Mouse (Mus musculus) embryonic facial prominence, embryonic 13.5 days (tissue): Measurements from ENCODE around the gene Pik3ap1. TPM values are rescaled to one million over a fixed set of nuclear protein-coding genes. Genes with fewer than 3 reads are reported as not detected.

Experiments
- ATAC-seq: fragments of 200-750 bp; cut with Nextera tagmentation; 2 replicates; pipeline ENCODE4 v1.8.0; 2017; ENCODE audit warnings: low read depth; ENCODE audit not compliant: insufficient number of reproducible peaks, insufficient read depth, low FRiP score, low TSS enrichment
- H3K27ac ChIP-seq: fragments of 300-500 bp; sonication (generic); 2 replicates; pipeline ENCODE4 v1.5.1; 2015; ENCODE audit warnings: moderate library complexity, mild to moderate bottlenecking, inconsistent platforms
- H3K27me3 ChIP-seq: fragments of 300-500 bp; sonication (generic); 2 replicates; pipeline ENCODE4 v1.6.1; 2015; ENCODE audit warnings: mild to moderate bottlenecking, inconsistent platforms
- H3K36me3 ChIP-seq: fragments of 300-500 bp; sonication (generic); 2 replicates; pipeline ENCODE4 v1.6.1; 2015; ENCODE audit warnings: mild to moderate bottlenecking, inconsistent platforms
- H3K4me1 ChIP-seq: fragments of 300-500 bp; sonication (generic); 2 replicates; pipeline ENCODE4 v1.6.1; 2015; ENCODE audit warnings: inconsistent platforms
- H3K4me2 ChIP-seq: fragments of 300-500 bp; sonication (generic); 2 replicates; pipeline ENCODE4 v1.6.1; 2015; ENCODE audit warnings: moderate library complexity, mild to moderate bottlenecking, inconsistent platforms
- H3K4me3 ChIP-seq: fragments of 300-500 bp; sonication (generic); 2 replicates; pipeline ENCODE4 v1.5.1; 2015; ENCODE audit warnings: mild to moderate bottlenecking, inconsistent platforms
- H3K9ac ChIP-seq: fragments of 300-500 bp; sonication (generic); 2 replicates; pipeline ENCODE4 v1.6.1; 2015; ENCODE audit warnings: mild to moderate bottlenecking, inconsistent platforms
- H3K9me3 ChIP-seq: fragments of 300-500 bp; sonication (generic); 2 replicates; pipeline ENCODE4 v1.6.1; 2016; ENCODE audit warnings: inconsistent platforms
- WGBS: fragments of 180-500 bp; shearing (Covaris S2); methylation state at CpG from one replicate; pipeline ENCODE4 v1.1.7; 2015; ENCODE audit warnings: mixed read lengths; 5-methylcytosine and 5-hydroxymethylcytosine counted together
- polyA plus RNA-seq: library from polyadenylated mRNA; unstranded; fragments of >200 nt; fragmentation: Nextera tagmentation; extraction: Ambion mirVana; gene quantifications from 2 replicates; pipeline ENCODE4 v1.2.1, GENCODE M21; 2015

Pik3ap1 gene
- polyA plus RNA-seq, 1 experiment from 2014 or later, result 1.8 TPM

DNA sequence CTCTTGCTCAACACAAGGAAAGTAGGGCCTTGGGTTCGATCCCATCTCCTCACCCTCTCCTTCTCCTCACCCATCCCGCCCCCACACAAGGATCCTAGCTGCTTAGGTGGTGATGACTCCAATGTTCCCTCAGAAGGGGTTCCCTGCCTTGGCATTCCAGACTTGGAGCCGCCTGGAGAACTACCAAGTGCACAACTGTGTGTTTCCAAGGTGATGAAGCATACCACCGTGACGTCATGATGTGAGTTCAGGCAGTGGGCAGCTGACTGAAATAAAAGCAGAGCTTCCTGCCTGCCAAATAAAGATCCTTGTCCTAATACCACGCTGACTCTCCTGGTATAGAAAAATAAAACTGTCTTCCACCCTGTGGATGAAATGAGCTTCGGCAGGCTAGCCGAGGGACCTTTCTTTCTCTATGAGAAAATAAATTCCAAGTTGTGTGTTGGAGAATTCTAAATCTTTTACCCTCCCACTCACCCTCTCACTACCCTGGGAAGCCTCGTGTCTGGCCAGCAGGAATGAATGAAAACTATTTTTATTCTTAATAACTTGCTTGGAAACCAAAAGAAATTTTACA is 114.7 kb downstream of the Pik3ap1 start:
- H3K4me1 ChIP-seq, result no peaks in the 10 kb centered on the region
- no peaks in the 10 kb centered on the region for H3K36me3 ChIP-seq
- no peaks in the 10 kb centered on the region for H3K9me3 ChIP-seq
- no peak for ATAC-seq
- 67% methylated on average over 9 of the region's 9 CpGs for WGBS
- no peak overlapping the region for H3K27ac ChIP-seq
- H3K4me3 ChIP-seq, result no peak overlapping the region
- no peak overlapping the region for H3K4me2 ChIP-seq
- no peak overlapping the region for H3K9ac ChIP-seq
- H3K27me3 ChIP-seq, result no peaks in the 10 kb centered on the region

DNA sequence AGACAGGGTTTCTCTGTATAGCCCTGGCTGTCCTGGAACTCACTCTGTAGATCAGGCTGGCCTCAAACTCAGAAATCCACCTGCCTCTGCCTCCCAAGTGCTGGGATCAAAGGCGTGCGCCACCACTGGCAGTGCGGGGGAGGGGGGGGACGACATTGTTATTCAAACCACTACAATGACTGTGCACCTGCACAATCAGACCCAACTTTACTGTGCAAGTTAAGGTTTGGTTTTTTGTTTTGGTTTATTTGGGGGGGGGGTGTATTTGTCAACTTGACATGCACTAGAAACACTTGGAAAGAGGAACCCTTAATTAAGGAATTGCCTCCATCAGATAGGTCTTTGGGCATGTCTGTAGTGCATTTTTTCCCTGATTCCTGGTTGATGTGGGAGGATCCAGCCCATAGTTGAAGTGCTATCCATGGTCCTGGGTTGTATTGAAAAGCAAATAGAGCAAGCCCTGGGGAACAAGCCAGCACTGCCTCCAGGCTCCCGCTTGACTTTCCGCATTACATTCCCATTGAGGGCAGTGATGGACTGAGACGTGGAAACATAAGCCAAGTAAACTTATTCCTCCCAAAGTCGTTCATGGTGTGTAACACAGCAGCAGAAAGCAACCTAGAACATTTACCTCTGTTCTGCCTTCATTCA is 118.5 kb downstream of the Pik3ap1 start:
- 55% methylated on average over 8 of the region's 8 CpGs for WGBS
- H3K27ac ChIP-seq, result no peak overlapping the region

DNA sequence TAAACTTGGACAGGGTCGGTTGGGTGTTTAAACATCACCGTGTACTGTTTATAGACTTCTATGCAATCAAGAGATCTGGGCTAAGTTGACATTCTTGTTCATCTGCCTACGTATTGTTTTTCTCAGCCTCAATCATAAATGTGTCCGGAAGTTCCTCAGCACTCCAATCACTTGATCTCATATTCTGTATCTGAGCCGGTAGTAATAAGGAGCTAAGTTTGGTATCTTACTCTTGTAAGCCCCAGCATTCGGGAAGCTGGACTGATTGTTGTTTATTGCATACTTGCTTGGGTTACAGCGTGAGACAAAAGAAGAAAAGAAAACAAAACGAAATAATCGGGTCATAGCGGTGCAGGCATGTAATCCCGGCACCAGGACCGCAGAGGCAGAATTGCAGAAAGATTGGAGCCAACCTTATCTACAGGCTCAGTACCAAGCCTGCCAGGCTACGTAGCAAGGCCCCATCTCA is 120.5 kb downstream of the Pik3ap1 start:
- peak overlapping the region; percentile 96 for H3K9ac ChIP-seq
- H3K9me3 ChIP-seq, result no peaks in the 10 kb centered on the region
- H3K4me1 ChIP-seq, result peaks cover 30% of the 10 kb centered on the region
- peak overlapping the region; percentile 99 for H3K27ac ChIP-seq
- no peak for ATAC-seq
- peak overlapping the region; percentile 66 for H3K4me2 ChIP-seq
- peak overlapping the region; percentile 92 for H3K4me3 ChIP-seq
- WGBS, result 31% methylated on average over 13 of the region's 13 CpGs
- H3K36me3 ChIP-seq, result no peaks in the 10 kb centered on the region
- no peaks in the 10 kb centered on the region for H3K27me3 ChIP-seq

More for the DNA sequence above, 118.5 kb downstream of the Pik3ap1 start:
- H3K4me3 ChIP-seq, result no peak overlapping the region
- H3K36me3 ChIP-seq, result no peaks in the 10 kb centered on the region
- peaks cover 12% of the 10 kb centered on the region for H3K4me1 ChIP-seq
- no peak overlapping the region for H3K4me2 ChIP-seq
- no peak overlapping the region for H3K9ac ChIP-seq
- H3K27me3 ChIP-seq, result no peaks in the 10 kb centered on the region
- no peaks in the 10 kb centered on the region for H3K9me3 ChIP-seq
- no peak for ATAC-seq

GRCm38 (mm10) chr19:41263630-41264295 is 121.1 kb downstream of the Pik3ap1 start, which contains the start of gene Tm9sf3:
Gene Tm9sf3, minus strand, starts transcription at chr19:41263997.
- H3K9ac ChIP-seq, result peak within 1 kb of the TSS; percentile 96
- H3K4me1 ChIP-seq, result peaks cover 33% of the 10 kb centered on the region
- H3K9me3 ChIP-seq, result no peaks in the 10 kb centered on the region
- peak within 1 kb of the TSS; percentile 92 for H3K4me3 ChIP-seq
- H3K27ac ChIP-seq, result peak within 1 kb of the TSS; percentile 99
- H3K4me2 ChIP-seq, result peak within 1 kb of the TSS; percentile 66
- ATAC-seq, result peak; percentile 87
- H3K27me3 ChIP-seq, result no peaks in the 10 kb centered on the region
- no peaks in the 10 kb centered on the region for H3K36me3 ChIP-seq
- under 1% methylated on average over 83 of the region's 98 CpGs for WGBS

- peak; percentile 71 for ATAC-seq
- Histone ChIP-seq H3K4me3 (peak overlapping the region; percentile 92), H3K36me3 (no peaks in the 10 kb centered on the region), H3K4me1 (peaks cover 33% of the 10 kb centered on the region), H3K9ac (peak overlapping the region; percentile 96), H3K27me3 (no peaks in the 10 kb centered on the region), H3K9me3 (no peaks in the 10 kb centered on the region), H3K27ac (peak overlapping the region; percentile 99), H3K4me2 (peak overlapping the region; percentile 66)
- 4% methylated on average over 51 of the region's 51 CpGs for WGBS
These were observed 121.9 kb downstream of the Pik3ap1 start for GRCm38 (mm10) chr19:41262712-41263629.

GRCm38 (mm10) chr19:41260736-41261135 is 124.2 kb downstream of the Pik3ap1 start:
- H3K27ac ChIP-seq, result no peak overlapping the region
- H3K4me1 ChIP-seq, result peaks cover 33% of the 10 kb centered on the region
- H3K4me3 ChIP-seq, result no peak overlapping the region
- no peaks in the 10 kb centered on the region for H3K27me3 ChIP-seq
- ATAC-seq, result no peak
- H3K9ac ChIP-seq, result no peak overlapping the region
- 81% methylated on average over 3 of the region's 3 CpGs for WGBS
- no peaks in the 10 kb centered on the region for H3K36me3 ChIP-seq
- no peak overlapping the region for H3K4me2 ChIP-seq
- no peaks in the 10 kb centered on the region for H3K9me3 ChIP-seq

DNA sequence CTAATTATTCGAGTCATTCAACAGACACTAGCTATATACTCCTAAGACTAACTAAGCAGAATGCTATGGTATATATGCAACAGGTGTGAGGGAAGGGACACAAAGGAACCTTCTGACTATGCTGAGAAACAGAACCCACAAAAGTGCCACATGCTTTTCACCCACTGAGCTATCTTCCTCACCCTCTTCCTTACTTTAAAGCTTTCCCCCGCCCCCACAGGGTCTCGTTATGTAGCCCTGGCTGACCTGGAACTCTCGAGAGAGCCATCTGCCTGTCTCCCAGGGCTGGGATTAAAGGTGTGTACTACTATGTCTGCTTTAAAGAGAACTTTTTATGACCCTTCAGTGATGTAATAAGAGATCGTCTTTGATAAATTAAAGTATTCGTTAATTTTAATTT is 125.6 kb downstream of the Pik3ap1 start:
- no peaks in the 10 kb centered on the region for H3K9me3 ChIP-seq
- no peaks in the 10 kb centered on the region for H3K27me3 ChIP-seq
- peaks cover 28% of the 10 kb centered on the region for H3K4me1 ChIP-seq
- ATAC-seq, result no peak
- 72% methylated on average over 6 of the region's 6 CpGs for WGBS
- no peak overlapping the region for H3K4me3 ChIP-seq
- no peak overlapping the region for H3K4me2 ChIP-seq
- no peak overlapping the region for H3K9ac ChIP-seq
- 0 out of 2 replicates have a peak, but pooled peaks cover 2% of the 10 kb centered on the region for H3K36me3 ChIP-seq
- H3K27ac ChIP-seq, result no peak overlapping the region

DNA sequence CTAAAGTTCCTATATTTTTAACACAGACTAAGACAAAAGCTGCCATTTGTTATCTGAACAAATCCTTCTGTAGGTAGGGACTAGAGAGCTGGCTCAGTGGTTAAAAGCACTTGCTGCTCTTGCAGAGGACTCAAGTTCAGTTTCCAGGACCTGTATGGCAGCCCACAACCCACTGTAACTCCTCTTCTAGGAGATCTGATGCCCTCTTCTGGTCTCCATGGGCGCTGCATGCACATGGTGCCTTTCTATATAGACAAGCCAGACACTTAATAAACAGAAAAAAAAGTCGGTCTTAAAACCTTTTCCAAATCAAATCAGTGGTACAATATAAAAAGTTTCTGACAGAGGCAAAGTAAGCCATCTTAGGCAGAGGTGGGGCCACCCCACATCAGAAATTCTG is 126.2 kb downstream of the Pik3ap1 start:
- Histone ChIP-seq H3K9me3 (no peaks in the 10 kb centered on the region), H3K4me2 (no peak overlapping the region), H3K4me3 (no peak overlapping the region), H3K36me3 (0 out of 2 replicates have a peak, but pooled peaks cover 2% of the 10 kb centered on the region), H3K27me3 (no peaks in the 10 kb centered on the region), H3K9ac (no peak overlapping the region), H3K27ac (no peak overlapping the region), H3K4me1 (peaks cover 28% of the 10 kb centered on the region)
- WGBS, result 40% methylated on average over 2 of the region's 2 CpGs
- ATAC-seq, result no peak

DNA sequence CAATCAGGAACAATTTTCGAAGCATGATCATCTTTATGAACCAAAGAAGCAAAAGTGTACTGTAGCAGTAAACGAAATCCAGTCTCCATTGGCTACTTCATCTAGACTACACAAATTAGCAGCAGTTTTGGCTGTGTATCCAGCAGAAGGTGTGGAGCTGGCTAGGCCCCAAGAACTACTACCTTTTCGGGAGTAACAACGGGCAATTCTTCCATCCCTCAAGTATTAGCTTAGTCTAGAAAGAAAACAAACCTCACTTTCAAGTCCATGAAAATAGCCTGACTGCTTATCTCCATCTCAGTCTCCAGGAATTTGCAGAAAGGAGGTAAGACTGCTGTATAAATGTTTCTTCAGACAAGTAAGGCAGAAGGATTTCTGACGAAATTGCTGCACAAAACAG is 130.3 kb downstream of the Pik3ap1 start:
- no peaks in the 10 kb centered on the region for H3K9me3 ChIP-seq
- H3K27me3 ChIP-seq, result no peaks in the 10 kb centered on the region
- no peak overlapping the region for H3K9ac ChIP-seq
- 0 out of 2 replicates have a peak, but pooled peaks cover 2% of the 10 kb centered on the region for H3K36me3 ChIP-seq
- ATAC-seq, result no peak
- 84% methylated on average over 5 of the region's 5 CpGs for WGBS
- H3K4me1 ChIP-seq, result peaks cover 3% of the 10 kb centered on the region; the same call in 1 of the 2 replicates
- no peak overlapping the region for H3K4me2 ChIP-seq
- no peak overlapping the region for H3K4me3 ChIP-seq
- H3K27ac ChIP-seq, result no peak overlapping the region

GRCm38 (mm10) chr19:41248968-41249367 is 135.9 kb downstream of the Pik3ap1 start:
- Histone ChIP-seq H3K36me3 (peaks cover 19% of the 10 kb centered on the region), H3K27me3 (no peaks in the 10 kb centered on the region), H3K9me3 (no peaks in the 10 kb centered on the region), H3K4me3 (no peak overlapping the region), H3K4me1 (0 out of 2 replicates have a peak, but pooled peaks cover 3% of the 10 kb centered on the region), H3K27ac (no peak overlapping the region), H3K9ac (no peak overlapping the region), H3K4me2 (no peak overlapping the region)
- WGBS, result 61% methylated on average over 4 of the region's 4 CpGs
- ATAC-seq, result no peak

- Histone ChIP-seq H3K4me3 (no peak overlapping the region), H3K4me1 (0 out of 2 replicates have a peak, but pooled peaks cover 3% of the 10 kb centered on the region), H3K4me2 (no peak overlapping the region), H3K9ac (no peak overlapping the region), H3K9me3 (no peaks in the 10 kb centered on the region), H3K27me3 (no peaks in the 10 kb centered on the region), H3K36me3 (peaks cover 23% of the 10 kb centered on the region), H3K27ac (no peak overlapping the region)
- no peak for ATAC-seq
- 91% methylated on average over 3 of the region's 3 CpGs for WGBS
These were observed 136.6 kb downstream of the Pik3ap1 start for GRCm38 (mm10) chr19:41248271-41248670.
